Mouse (Mus musculus): Measurements from ENCODE around the gene Tmem52. TPM values are rescaled to one million over a fixed set of nuclear protein-coding genes. Genes with fewer than 3 reads are reported as not detected.
"Not testable (repeated sequence)": the region's sequence is repeated elsewhere in the genome, so short reads cannot be mapped to it uniquely, and the experiment has no call there.

Tmem52 gene
- total RNA-seq (2014; fragmentation: Nextera tagmentation) (not detected in 2 replicates), total RNA-seq (2017) (0.16 TPM in 1 of 2 replicates, not detected in the other), polyA plus RNA-seq (2012) (not detected in 2 replicates)

GRCm38 (mm10) chr4:155468952-155469351 is at the start of gene Tmem52:
Gene Tmem52, plus strand, starts transcription at chr4:155469114.
- Histone ChIP-seq H3K9me3 (replicated peaks) (no peaks in the 10 kb centered on the region), H3K27me3 (ENCODE audit: insufficient read depth, low read length) (peaks cover 41% of the 10 kb centered on the region), H3K4me3 (ENCODE audit: low read depth, low read length) (peak within 1 kb of the TSS; percentile 22; the same call in 1 of the 2 replicates), H3K36me3 (replicated peaks) (no peaks in the 10 kb centered on the region), H3K4me1 (ENCODE audit: insufficient read depth, low read depth, low read length) (peaks cover 7% of the 10 kb centered on the region; the same call in 1 of the 2 replicates)
- DNase-seq (ENCODE audit: low spot score) (no peak), ATAC-seq (ENCODE audit: extremely low read depth, insufficient number of reproducible peaks, low FRiP score, poor library complexity, severe bottlenecking) (no peak)
- no peak for TF ChIP-seq TAL1 (conservative IDR thresholded peaks at IDR 0.05; ENCODE audit: low read depth, low read length)
- no peak for TF ChIP-seq GATA2 (IDR thresholded peaks at IDR 0.05; ENCODE audit: borderline replicate concordance, low read depth, low read length)
- TF ChIP-seq GATA1 (IDR thresholded peaks at IDR 0.05; ENCODE audit: borderline replicate concordance, low read length) = no peak
- no peak for TF ChIP-seq POLR2AphosphoS5 (IDR thresholded peaks at IDR 0.05; ENCODE audit: insufficient replicate concordance, low read depth, low read length)
- no peak for TF ChIP-seq CTCF (IDR thresholded peaks at IDR 0.05; ENCODE audit: low read depth, low read length)

GRCm38 (mm10) chr4:155420137-155420536 is 48.8 kb upstream of the Tmem52 start:
- no peak for ATAC-seq (ENCODE audit: extremely low read depth, insufficient number of reproducible peaks, low FRiP score, poor library complexity, severe bottlenecking)
- peaks cover 20% of the 10 kb centered on the region for H3K27me3 ChIP-seq (ENCODE audit: insufficient read depth, low read length)
- H3K4me3 ChIP-seq (ENCODE audit: low read depth, low read length) = no peak overlapping the region
- H3K9me3 ChIP-seq (replicated peaks) = no peaks in the 10 kb centered on the region
- H3K4me1 ChIP-seq (ENCODE audit: insufficient read depth, low read depth, low read length) = 0 out of 2 replicates have a peak, but pooled peaks cover 2% of the 10 kb centered on the region
- H3K36me3 ChIP-seq (replicated peaks) = no peaks in the 10 kb centered on the region
- no peak for TF ChIP-seq GATA1 (IDR thresholded peaks at IDR 0.05; ENCODE audit: borderline replicate concordance, low read length)
- no peak for TF ChIP-seq TAL1 (conservative IDR thresholded peaks at IDR 0.05; ENCODE audit: low read depth, low read length)
- no peak for TF ChIP-seq CTCF (IDR thresholded peaks at IDR 0.05; ENCODE audit: low read depth, low read length)
- DNase-seq (ENCODE audit: low spot score) = no peak

- H3K27me3 ChIP-seq (ENCODE audit: insufficient read depth, low read length) = peaks cover 20% of the 10 kb centered on the region
- not testable (repeated sequence) for H3K4me1 ChIP-seq (ENCODE audit: insufficient read depth, low read depth, low read length); H3K9me3 ChIP-seq (replicated peaks); H3K36me3 ChIP-seq (replicated peaks); DNase-seq (ENCODE audit: low spot score); ATAC-seq (ENCODE audit: extremely low read depth, insufficient number of reproducible peaks, low FRiP score, poor library complexity, severe bottlenecking); H3K4me3 ChIP-seq (ENCODE audit: low read depth, low read length)
These were observed 47.2 kb upstream of the Tmem52 start for GRCm38 (mm10) chr4:155421412-155422370.

GRCm38 (mm10) chr4:155423988-155424387 is 44.9 kb upstream of the Tmem52 start:
- no peaks in the 10 kb centered on the region for H3K36me3 ChIP-seq (replicated peaks)
- DNase-seq (ENCODE audit: low spot score) = no peak
- TF ChIP-seq GATA1 (IDR thresholded peaks at IDR 0.05; ENCODE audit: borderline replicate concordance, low read length) = no peak
- ATAC-seq (ENCODE audit: extremely low read depth, insufficient number of reproducible peaks, low FRiP score, poor library complexity, severe bottlenecking) = no peak
- no peak overlapping the region for H3K4me3 ChIP-seq (ENCODE audit: low read depth, low read length)
- H3K4me1 ChIP-seq (ENCODE audit: insufficient read depth, low read depth, low read length) = 0 out of 2 replicates have a peak, but pooled peaks cover 2% of the 10 kb centered on the region
- H3K9me3 ChIP-seq (replicated peaks) = no peaks in the 10 kb centered on the region
- H3K27me3 ChIP-seq (ENCODE audit: insufficient read depth, low read length) = peaks cover 22% of the 10 kb centered on the region

GRCm38 (mm10) chr4:155426272-155426671 is 42.6 kb upstream of the Tmem52 start:
- 0 out of 2 replicates have a peak, but pooled peaks cover 2% of the 10 kb centered on the region for H3K4me1 ChIP-seq (ENCODE audit: insufficient read depth, low read depth, low read length)
- H3K27me3 ChIP-seq (ENCODE audit: insufficient read depth, low read length) = peaks cover 16% of the 10 kb centered on the region
- no peak overlapping the region for H3K4me3 ChIP-seq (ENCODE audit: low read depth, low read length)
- no peak for TF ChIP-seq TAL1 (conservative IDR thresholded peaks at IDR 0.05; ENCODE audit: low read depth, low read length)
- no peak for TF ChIP-seq GATA2 (IDR thresholded peaks at IDR 0.05; ENCODE audit: borderline replicate concordance, low read depth, low read length)
- no peak for TF ChIP-seq POLR2AphosphoS5 (IDR thresholded peaks at IDR 0.05; ENCODE audit: insufficient replicate concordance, low read depth, low read length)
- TF ChIP-seq CTCF (IDR thresholded peaks at IDR 0.05; ENCODE audit: low read depth, low read length) = no peak
- TF ChIP-seq GATA1 (IDR thresholded peaks at IDR 0.05; ENCODE audit: borderline replicate concordance, low read length) = no peak
- DNase-seq (ENCODE audit: low spot score) (no peak), ATAC-seq (ENCODE audit: extremely low read depth, insufficient number of reproducible peaks, low FRiP score, poor library complexity, severe bottlenecking) (no peak)
- H3K9me3 ChIP-seq (replicated peaks) = no peaks in the 10 kb centered on the region
- H3K36me3 ChIP-seq (replicated peaks) = no peaks in the 10 kb centered on the region

- DNase-seq (ENCODE audit: low spot score) (no peak), ATAC-seq (ENCODE audit: extremely low read depth, insufficient number of reproducible peaks, low FRiP score, poor library complexity, severe bottlenecking) (no peak)
- Histone ChIP-seq H3K36me3 (replicated peaks) (no peaks in the 10 kb centered on the region), H3K9me3 (replicated peaks) (no peaks in the 10 kb centered on the region), H3K27me3 (ENCODE audit: insufficient read depth, low read length) (peaks cover 11% of the 10 kb centered on the region), H3K4me3 (ENCODE audit: low read depth, low read length) (no peak overlapping the region), H3K4me1 (ENCODE audit: insufficient read depth, low read depth, low read length) (0 out of 2 replicates have a peak, but pooled peaks cover 2% of the 10 kb centered on the region)
- TF ChIP-seq GATA2 (IDR thresholded peaks at IDR 0.05; ENCODE audit: borderline replicate concordance, low read depth, low read length) = no peak
- TF ChIP-seq CTCF (IDR thresholded peaks at IDR 0.05; ENCODE audit: low read depth, low read length) = no peak
- no peak for TF ChIP-seq GATA1 (IDR thresholded peaks at IDR 0.05; ENCODE audit: borderline replicate concordance, low read length)
- TF ChIP-seq POLR2AphosphoS5 (IDR thresholded peaks at IDR 0.05; ENCODE audit: insufficient replicate concordance, low read depth, low read length) = no peak
- no peak for TF ChIP-seq TAL1 (conservative IDR thresholded peaks at IDR 0.05; ENCODE audit: low read depth, low read length)
These were observed 40.5 kb upstream of the Tmem52 start for GRCm38 (mm10) chr4:155428442-155428841.

Measured in G1E (cell line).